Mouse (Mus musculus) midbrain, embryonic 14.5 days (tissue): Measurements from ENCODE around the gene Prlhr. TPM values are rescaled to one million over a fixed set of nuclear protein-coding genes. Genes with fewer than 3 reads are reported as not detected.
A peak's percentile ranks its signal among the peaks of the same experiment; 100 is the strongest.

ENCODE experiments used
- ATAC-seq: fragments of 200-750 bp; cut with Nextera tagmentation; 2 replicates; pipeline ENCODE4 v1.8.0; 2017; ENCODE audit warnings: moderate number of reproducible peaks, moderate library complexity; ENCODE audit not compliant: low FRiP score, low TSS enrichment
- DNase-seq: peaks from one replicate; pipeline ENCODE4 v3.0.0-alpha.2; 2015
- H3K27ac ChIP-seq: fragments of 300-500 bp; sonication (generic); replicated peaks from 2 replicates; pipeline ENCODE4 v1.5.1; 2014; ENCODE audit warnings: mild to moderate bottlenecking, low read depth, low read length, moderate library complexity
- H3K27me3 ChIP-seq: fragments of 300-500 bp; sonication (generic); 2 replicates; pipeline ENCODE4 v1.6.1; 2014; ENCODE audit warnings: low read length, control low read depth, mixed read lengths; ENCODE audit not compliant: control insufficient read depth, insufficient read depth
- H3K36me3 ChIP-seq: fragments of 300-500 bp; sonication (generic); 2 replicates; pipeline ENCODE4 v1.6.1; 2014; ENCODE audit warnings: low read length, control low read depth; ENCODE audit not compliant: control insufficient read depth, insufficient read depth
- H3K4me1 ChIP-seq: fragments of 300-500 bp; sonication (generic); 2 replicates; pipeline ENCODE4 v1.6.1; 2014; ENCODE audit warnings: mild to moderate bottlenecking, antibody characterized with exemption, low read length, control low read depth; ENCODE audit not compliant: control insufficient read depth, insufficient read depth
- H3K4me2 ChIP-seq: fragments of 300-500 bp; sonication (generic); 2 replicates; pipeline ENCODE4 v1.6.1; 2014; ENCODE audit warnings: mild to moderate bottlenecking, low read length, moderate library complexity
- H3K4me3 ChIP-seq: fragments of 300-500 bp; sonication (generic); replicated peaks from 2 replicates; pipeline ENCODE4 v1.5.1; 2014; ENCODE audit warnings: low read depth, low read length
- H3K9ac ChIP-seq: fragments of 300-500 bp; sonication (generic); replicated peaks from 2 replicates; pipeline ENCODE4 v1.6.1; 2014; ENCODE audit warnings: mild to moderate bottlenecking, low read length, moderate library complexity
- H3K9me3 ChIP-seq: fragments of 300-500 bp; sonication (generic); 2 replicates; pipeline ENCODE4 v1.6.1; 2016; ENCODE audit warnings: low read length, control low read depth, mixed read lengths; ENCODE audit not compliant: control insufficient read depth
- WGBS: fragments of 180-500 bp; shearing (Covaris S2); extraction: QIAGEN DNeasy Blood & Tissue Kit; methylation state at CpG from one replicate; pipeline ENCODE4 v1.1.7; 2014; 5-methylcytosine and 5-hydroxymethylcytosine counted together
- polyA plus RNA-seq: library from polyadenylated mRNA; unstranded; fragments of >200 nt; fragmentation: Nextera tagmentation; extraction: Ambion mirVana; gene quantifications from 2 replicates; pipeline ENCODE4 v1.2.1, GENCODE M21; 2014

Prlhr gene
- polyA plus RNA-seq: 0.32 and 0.36 TPM in 2 replicates

DNA sequence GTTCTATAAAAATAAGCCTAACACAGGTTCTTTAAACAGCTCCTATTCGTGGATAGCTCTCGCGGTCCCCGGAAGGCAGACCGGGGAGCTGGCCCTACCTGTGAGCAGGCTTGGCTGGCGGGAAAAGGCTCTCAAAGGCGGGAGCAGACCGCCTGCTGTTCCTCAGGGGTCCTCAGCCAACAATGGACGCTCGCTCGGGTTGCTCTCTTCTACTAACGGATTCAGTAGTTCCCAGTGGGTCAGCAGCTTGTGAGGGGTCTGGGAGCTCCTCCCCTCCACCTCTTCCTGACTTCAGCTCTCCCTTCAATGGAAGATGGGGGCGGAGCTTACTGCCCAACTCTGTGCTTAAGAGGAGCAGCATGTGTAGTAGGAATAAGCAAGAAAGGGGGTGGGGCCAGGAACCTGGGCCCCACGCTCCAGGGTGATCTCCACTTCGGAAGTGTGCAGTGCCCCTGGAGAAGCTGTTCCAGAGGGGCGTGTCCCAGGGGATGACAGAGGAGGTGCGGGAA lies at the start of gene Prlhr:
Gene Prlhr (minus strand): TSS at position 51 of the 509 bp plus-strand sequence.
- Histone ChIP-seq H3K4me1 (peaks cover 9% of the 10 kb centered on the region), H3K9ac (peak within 1 kb of the TSS; percentile 40; the same call in 1 of the 2 replicates), H3K9me3 (no peaks in the 10 kb centered on the region), H3K4me3 (peak within 1 kb of the TSS; percentile 35), H3K27me3 (peaks cover 36% of the 10 kb centered on the region), H3K27ac (no peak within 1 kb of the TSS), H3K4me2 (peak within 1 kb of the TSS; percentile 61), H3K36me3 (no peaks in the 10 kb centered on the region)
- 5% methylated on average over 17 of the region's 17 CpGs for WGBS
- peak; percentile 46; the same call in 1 of the 2 replicates for ATAC-seq
- DNase-seq: peak; percentile 53

DNA sequence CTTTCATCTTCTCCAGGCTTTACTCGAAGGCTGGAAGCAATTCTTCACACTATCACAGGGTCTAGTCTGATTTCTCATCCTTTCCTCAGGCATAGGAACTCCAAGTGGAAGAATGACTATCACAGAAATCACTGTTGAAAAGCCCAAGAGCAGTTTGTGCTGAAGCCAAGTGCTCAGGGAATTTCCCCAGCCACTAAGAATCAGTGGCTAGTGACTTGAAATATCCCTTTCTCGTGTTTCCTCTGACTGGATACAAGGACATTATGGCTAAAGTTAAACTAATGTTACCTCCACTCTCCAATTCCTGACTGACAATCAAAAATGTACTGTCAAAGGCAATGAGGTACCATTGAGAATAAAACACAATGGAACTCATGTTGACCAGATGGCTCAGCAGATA lies 47.0 kb upstream of the Prlhr start:
- Histone ChIP-seq H3K9me3 (no peaks in the 10 kb centered on the region), H3K4me1 (no peaks in the 10 kb centered on the region), H3K36me3 (no peaks in the 10 kb centered on the region), H3K4me2 (no peak overlapping the region), H3K9ac (no peak overlapping the region), H3K27ac (no peak overlapping the region), H3K27me3 (no peaks in the 10 kb centered on the region), H3K4me3 (no peak overlapping the region)
- DNase-seq (no peak), ATAC-seq (no peak)
- 81% methylated on average over 2 of the region's 2 CpGs for WGBS

DNA sequence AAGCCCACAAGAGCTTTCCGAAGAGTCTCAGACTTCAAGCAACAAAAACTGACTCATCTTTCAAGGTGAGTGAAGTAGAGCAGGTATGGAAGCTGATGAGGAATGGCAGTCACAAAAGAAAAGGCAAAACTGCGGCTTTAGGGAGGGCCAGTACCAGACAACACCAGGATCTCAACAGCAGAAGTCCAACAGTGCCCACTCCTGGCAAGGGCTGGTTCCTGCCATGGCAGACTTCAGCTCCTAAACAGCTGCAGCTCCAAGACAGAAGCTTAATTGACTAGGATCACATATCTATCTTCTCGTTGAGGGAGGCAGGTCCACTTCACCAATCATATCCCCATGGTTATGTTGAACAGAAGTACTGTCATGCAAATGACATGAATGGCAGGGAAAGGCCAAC lies 45.3 kb upstream of the Prlhr start:
- Histone ChIP-seq H3K36me3 (no peaks in the 10 kb centered on the region), H3K4me3 (no peak overlapping the region), H3K27me3 (no peaks in the 10 kb centered on the region), H3K9ac (no peak overlapping the region), H3K4me2 (no peak overlapping the region), H3K27ac (no peak overlapping the region), H3K9me3 (no peaks in the 10 kb centered on the region), H3K4me1 (0 out of 2 replicates have a peak, but pooled peaks cover 3% of the 10 kb centered on the region)
- no peak for DNase-seq
- ATAC-seq: no peak
- WGBS: 43% methylated on average over 3 of the region's 3 CpGs

DNA sequence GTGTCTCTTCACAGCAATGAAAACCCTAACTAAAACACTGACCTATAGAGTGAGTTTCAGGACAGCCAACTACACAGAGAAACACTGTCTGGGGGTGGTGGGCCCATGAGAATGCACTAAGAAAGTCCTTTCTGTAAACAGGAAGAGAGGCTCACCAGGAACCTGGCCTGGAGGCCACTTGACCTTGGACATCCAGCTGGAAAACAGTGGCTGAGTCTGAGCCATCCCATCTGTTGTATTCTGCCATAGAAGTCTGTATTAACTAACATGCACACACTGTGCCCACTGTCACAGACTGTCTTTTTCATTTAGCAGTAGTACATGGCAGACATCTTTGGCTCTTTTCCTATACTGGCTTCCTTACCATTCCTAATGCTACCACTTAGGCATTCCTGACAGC lies 32.1 kb upstream of the Prlhr start:
- no peak overlapping the region for H3K27ac ChIP-seq
- no peaks in the 10 kb centered on the region for H3K9me3 ChIP-seq
- DNase-seq (no peak), ATAC-seq (no peak)
- no peak overlapping the region for H3K9ac ChIP-seq
- no peak overlapping the region for H3K4me2 ChIP-seq
- no peaks in the 10 kb centered on the region for H3K4me1 ChIP-seq
- H3K4me3 ChIP-seq: no peak overlapping the region
- H3K36me3 ChIP-seq: no peaks in the 10 kb centered on the region
- H3K27me3 ChIP-seq: no peaks in the 10 kb centered on the region

DNA sequence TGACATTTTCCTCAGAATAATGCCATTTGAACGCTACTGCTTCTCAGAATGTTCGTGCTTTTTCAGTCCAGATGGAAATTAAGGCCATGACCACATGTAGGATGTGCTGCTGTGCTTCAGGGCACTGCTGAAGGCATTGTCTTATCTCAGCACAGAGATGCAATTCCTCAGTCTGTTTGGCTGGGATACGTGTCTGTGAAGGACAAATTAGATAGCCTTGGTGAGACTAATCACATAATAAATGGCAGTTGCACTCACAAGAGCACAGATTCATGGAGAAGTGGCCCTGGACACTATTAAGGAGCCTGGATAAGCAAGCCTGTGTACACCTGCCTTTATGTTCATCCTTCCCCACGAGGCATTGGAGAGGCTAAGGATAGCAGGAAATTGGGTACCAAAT lies 29.1 kb upstream of the Prlhr start:
- 0 out of 2 replicates have a peak, but pooled peaks cover 4% of the 10 kb centered on the region for H3K4me1 ChIP-seq
- no peak overlapping the region for H3K9ac ChIP-seq
- H3K4me2 ChIP-seq: no peak overlapping the region
- H3K27me3 ChIP-seq: no peaks in the 10 kb centered on the region
- 68% methylated on average over 4 of the region's 4 CpGs for WGBS
- no peaks in the 10 kb centered on the region for H3K9me3 ChIP-seq
- no peak overlapping the region for H3K27ac ChIP-seq
- DNase-seq (no peak), ATAC-seq (no peak)
- H3K4me3 ChIP-seq: no peak overlapping the region
- H3K36me3 ChIP-seq: no peaks in the 10 kb centered on the region

DNA sequence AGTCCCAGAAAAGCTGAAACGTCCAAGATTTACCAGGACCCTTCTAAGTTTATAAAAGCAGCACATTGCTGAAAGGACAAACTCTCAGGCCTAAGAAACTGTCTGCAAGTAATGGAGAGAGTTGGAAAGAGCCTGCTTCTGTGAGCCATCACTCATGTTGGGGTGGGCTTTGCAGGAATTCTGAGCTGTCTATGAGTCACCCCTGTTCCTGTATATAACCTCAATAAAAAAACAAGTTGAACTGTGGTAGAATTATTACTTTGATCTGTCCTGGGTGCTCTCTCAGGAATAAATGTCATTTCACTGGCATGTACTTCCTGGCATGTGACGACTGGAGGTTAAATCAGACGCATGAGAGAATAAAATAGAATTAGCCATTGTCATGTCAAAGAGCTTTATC lies 27.7 kb upstream of the Prlhr start:
- H3K4me1 ChIP-seq: 0 out of 2 replicates have a peak, but pooled peaks cover 6% of the 10 kb centered on the region
- no peaks in the 10 kb centered on the region for H3K27me3 ChIP-seq
- ATAC-seq (no peak), DNase-seq (no peak)
- H3K4me2 ChIP-seq: no peak overlapping the region
- H3K9me3 ChIP-seq: no peaks in the 10 kb centered on the region
- no peak overlapping the region for H3K9ac ChIP-seq
- H3K36me3 ChIP-seq: no peaks in the 10 kb centered on the region
- no peak overlapping the region for H3K27ac ChIP-seq
- WGBS: 66% methylated on average over 3 of the region's 3 CpGs
- no peak overlapping the region for H3K4me3 ChIP-seq

DNA sequence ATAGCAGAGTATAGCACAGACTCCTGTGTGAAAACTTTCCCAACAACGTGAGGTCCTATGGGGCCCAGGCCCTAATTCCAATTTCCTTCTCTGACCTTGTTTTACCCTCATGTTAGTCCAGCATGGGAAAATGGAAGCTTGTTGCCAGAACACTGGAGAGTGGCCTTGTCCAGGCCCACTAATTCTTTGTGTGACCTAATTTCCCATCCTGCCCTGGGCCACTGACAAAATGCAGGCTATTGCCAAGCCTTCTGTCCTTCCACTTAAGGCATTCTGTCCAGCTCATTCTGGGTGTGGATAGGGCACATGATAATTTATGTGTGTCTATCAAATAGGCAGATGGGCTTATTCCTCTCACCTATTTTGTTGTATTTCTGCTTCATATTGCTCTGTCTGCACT lies 21.5 kb upstream of the Prlhr start:
- no peaks in the 10 kb centered on the region for H3K9me3 ChIP-seq
- ATAC-seq (no peak), DNase-seq (no peak)
- no peaks in the 10 kb centered on the region for H3K27me3 ChIP-seq
- 0 out of 2 replicates have a peak, but pooled peaks cover 6% of the 10 kb centered on the region for H3K4me1 ChIP-seq
- no peak overlapping the region for H3K9ac ChIP-seq
- H3K27ac ChIP-seq: no peak overlapping the region
- H3K36me3 ChIP-seq: no peaks in the 10 kb centered on the region
- no peak overlapping the region for H3K4me2 ChIP-seq
- WGBS: 84% methylated on average over 1 of the region's 1 CpGs
- H3K4me3 ChIP-seq: no peak overlapping the region

DNA sequence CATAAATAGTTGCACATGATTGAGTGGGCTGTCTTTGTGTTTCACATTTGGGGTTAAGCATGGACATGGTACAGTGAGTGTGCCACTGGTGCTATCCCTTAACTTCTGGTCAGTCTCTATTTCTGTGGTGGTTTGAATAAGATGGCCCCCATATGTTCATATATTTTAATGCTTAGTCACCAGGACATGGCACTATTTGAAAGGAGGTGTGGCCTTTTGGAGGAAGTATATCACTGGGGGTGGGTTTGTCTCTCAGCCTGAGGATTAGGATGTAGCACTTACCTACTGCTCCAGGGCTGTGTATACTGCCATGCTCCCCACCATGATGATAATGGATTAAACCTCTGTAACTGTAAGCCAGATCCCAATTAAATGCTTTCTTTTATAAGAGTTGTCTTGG lies 17.2 kb upstream of the Prlhr start:
- Histone ChIP-seq H3K9me3 (no peaks in the 10 kb centered on the region), H3K36me3 (no peaks in the 10 kb centered on the region)

DNA sequence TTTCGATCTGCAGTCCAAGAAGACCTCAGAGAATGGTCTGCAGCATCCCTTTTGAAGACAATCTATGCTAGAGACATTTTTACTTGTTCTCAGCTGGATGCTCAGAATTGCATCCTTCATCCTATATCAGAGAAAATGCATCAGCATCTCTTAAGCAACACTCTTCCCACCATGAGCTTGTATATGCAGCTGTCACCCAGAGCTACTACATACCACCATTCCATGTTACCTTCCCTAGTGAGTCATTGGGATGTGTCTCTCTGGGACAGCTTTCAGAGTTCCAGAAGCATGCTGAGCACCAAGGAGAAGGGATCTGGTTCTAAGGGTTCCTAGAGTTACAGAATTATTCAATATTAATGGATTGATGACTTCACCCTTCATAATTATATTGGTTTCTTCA lies 10.8 kb upstream of the Prlhr start:
- no peak overlapping the region for H3K27ac ChIP-seq
- no peak overlapping the region for H3K9ac ChIP-seq
- no peak overlapping the region for H3K4me2 ChIP-seq
- no peaks in the 10 kb centered on the region for H3K9me3 ChIP-seq
- ATAC-seq (no peak), DNase-seq (no peak)
- no peaks in the 10 kb centered on the region for H3K27me3 ChIP-seq
- no peaks in the 10 kb centered on the region for H3K4me1 ChIP-seq
- no peak overlapping the region for H3K4me3 ChIP-seq
- 37% methylated on average over 1 of the region's 1 CpGs for WGBS
- H3K36me3 ChIP-seq: no peaks in the 10 kb centered on the region

More for the DNA sequence above, 17.2 kb upstream of the Prlhr start:
- no peaks in the 10 kb centered on the region for H3K27me3 ChIP-seq
- no peak for DNase-seq
- no peak overlapping the region for H3K4me2 ChIP-seq
- no peak overlapping the region for H3K9ac ChIP-seq
- no peaks in the 10 kb centered on the region for H3K4me1 ChIP-seq
- H3K4me3 ChIP-seq: no peak overlapping the region
- ATAC-seq: no peak
- H3K27ac ChIP-seq: no peak overlapping the region
